Mouse (Mus musculus) spleen, adult 10 weeks (tissue): Measurements from ENCODE around the gene Fmod. TPM values are rescaled to one million over a fixed set of nuclear protein-coding genes. Genes with fewer than 3 reads are reported as not detected.

Source experiments
- polyA plus RNA-seq: library from polyadenylated mRNA; stranded (reverse); fragments of 350-450 nt; fragmentation: Illumina TruSeq; extraction: RNeasy Lipid Tissue Mini Kit (QIAGEN cat#74804); gene quantifications from one replicate; pipeline ENCODE4 v1.2.3, GENCODE M21; 2015; ENCODE audit warnings: low replicate concordance; ENCODE audit not compliant: insufficient read depth

The Fmod gene
- polyA plus RNA-seq, result 20.0 TPM

GRCm38 (mm10) chr1:134037172-134037571 is at the start of gene Fmod:
Fmod (plus strand) TSS chr1:134037254.

GRCm38 (mm10) chr1:134078802-134079476 is 41.9 kb downstream of the Fmod start, which contains the start of gene Btg2:
Btg2 (minus strand) TSS chr1:134079120.

Other genes with a start within 250 kb of the Fmod start
- gene Atp2b4, start 236.2 kb upstream of the Fmod start, polyA plus RNA-seq, result 18.6 TPM
- 0.19 TPM for gene Optc, start 129.3 kb upstream of the Fmod start, polyA plus RNA-seq
- 24.3 TPM for gene Prelp, start 115.8 kb upstream of the Fmod start, polyA plus RNA-seq
- 160 TPM for gene Btg2, start 41.9 kb downstream of the Fmod start, polyA plus RNA-seq
- not detected for gene Chit1, start 74.0 kb downstream of the Fmod start, polyA plus RNA-seq
- 2.8 TPM for gene Chil1, start 144.9 kb downstream of the Fmod start, polyA plus RNA-seq
- not detected for gene Mybph, start 156.2 kb downstream of the Fmod start, polyA plus RNA-seq
- gene Adora1, start 198.2 kb downstream of the Fmod start, polyA plus RNA-seq, result not detected